Mouse (Mus musculus): ENCODE results near the gene Il1r1. TPM values are rescaled to one million over a fixed set of nuclear protein-coding genes. Genes with fewer than 3 reads are reported as not detected.

Gene Il1r1
- polyA plus RNA-seq, 1 experiment from 2014 or later, result 0.58 TPM

Other genes with a start within 250 kb of the Il1r1 start
- gene Il1r2, start 151.0 kb upstream of the Il1r1 start, polyA plus RNA-seq (2016; fragmentation: Nextera tagmentation; extraction: Ambion mirVana), result 0.27 TPM in 1 of 2 replicates, not detected in the other
- gene Il1rl2, start 99.5 kb downstream of the Il1r1 start, polyA plus RNA-seq (2016; fragmentation: Nextera tagmentation; extraction: Ambion mirVana), result 1.2 and 1.6 TPM in 2 replicates
- 0.03 and 0.04 TPM in 2 replicates for gene Il1rl1, start 204.5 kb downstream of the Il1r1 start, polyA plus RNA-seq (2016; fragmentation: Nextera tagmentation; extraction: Ambion mirVana)
- not detected in 2 replicates for gene Il18r1, start 240.5 kb downstream of the Il1r1 start, polyA plus RNA-seq (2016; fragmentation: Nextera tagmentation; extraction: Ambion mirVana)